Mouse (Mus musculus): ENCODE measurements around the gene Hdgfl3. TPM values are rescaled to one million over a fixed set of nuclear protein-coding genes. Genes with fewer than 3 reads are reported as not detected.
"Not testable (repeated sequence)": the region's sequence is repeated elsewhere in the genome, so short reads cannot be mapped to it uniquely, and the experiment has no call there.

The Hdgfl3 gene
- polyA plus RNA-seq, 1 experiment from 2014 or later: 40.2 TPM

DNA sequence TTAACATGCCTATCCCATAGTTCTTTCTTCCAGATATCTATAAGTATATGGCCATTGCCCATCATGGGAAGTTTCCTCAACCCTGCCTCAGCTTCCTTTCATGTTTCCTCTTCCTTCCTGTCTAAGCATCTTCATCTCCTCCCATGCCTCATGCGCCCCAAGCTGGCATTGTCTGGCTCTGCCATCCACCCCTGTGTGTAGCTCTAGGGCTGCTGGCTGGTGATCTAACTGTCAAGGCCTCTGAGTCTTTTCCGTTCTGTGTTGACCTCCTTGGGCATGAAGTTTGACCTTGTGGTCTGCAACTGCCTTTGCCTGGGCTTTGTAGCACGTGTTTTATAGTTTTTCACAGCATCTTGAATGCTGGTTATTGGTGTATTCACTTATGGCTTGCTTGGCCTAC, 89.0 kb downstream of the Hdgfl3 start:
- 84% methylated on average over 3 of the region's 3 CpGs for WGBS
- H3K27me3 ChIP-seq (ENCODE audit: control insufficient read depth, insufficient read depth, low read length): no peaks in the 10 kb centered on the region
- no peak for ATAC-seq (ENCODE audit: low FRiP score)

DNA sequence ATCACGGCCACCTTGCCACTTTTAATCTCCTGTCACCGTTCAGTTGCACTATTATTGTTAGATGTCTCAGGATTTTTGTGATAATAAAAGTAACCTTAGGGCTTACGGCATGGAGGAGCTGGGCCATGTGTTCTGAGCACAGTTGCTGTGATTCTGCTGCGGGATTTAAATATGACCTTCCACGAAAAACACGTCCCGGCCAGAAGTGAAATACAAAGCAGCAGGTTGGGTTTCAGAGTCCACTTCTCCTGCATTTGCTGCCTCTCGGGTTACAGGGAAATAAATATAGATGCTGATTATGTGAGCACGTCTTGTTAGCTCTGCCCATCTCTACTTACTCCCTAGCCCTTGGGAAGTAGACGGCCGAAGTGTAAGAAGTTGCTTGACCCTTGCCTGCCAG, 89.5 kb downstream of the Hdgfl3 start:
- 88% methylated on average over 11 of the region's 11 CpGs for WGBS

More for the DNA sequence above, 89.0 kb downstream of the Hdgfl3 start:
- Histone ChIP-seq H3K27ac (ENCODE audit: low read depth, low read length) (no peak overlapping the region), H3K9ac (ENCODE audit: low read length) (no peak overlapping the region), H3K9me3 (ENCODE audit: control insufficient read depth, low read length) (no peaks in the 10 kb centered on the region), H3K4me3 (ENCODE audit: low read depth, low read length) (no peak overlapping the region), H3K36me3 (ENCODE audit: control insufficient read depth, insufficient read depth, low read length) (no peaks in the 10 kb centered on the region), H3K4me2 (no peak overlapping the region), H3K4me1 (ENCODE audit: control insufficient read depth, insufficient read depth, low read length) (no peaks in the 10 kb centered on the region)
- no peak for DNase-seq (ENCODE audit: low spot score, missing footprints)

DNA sequence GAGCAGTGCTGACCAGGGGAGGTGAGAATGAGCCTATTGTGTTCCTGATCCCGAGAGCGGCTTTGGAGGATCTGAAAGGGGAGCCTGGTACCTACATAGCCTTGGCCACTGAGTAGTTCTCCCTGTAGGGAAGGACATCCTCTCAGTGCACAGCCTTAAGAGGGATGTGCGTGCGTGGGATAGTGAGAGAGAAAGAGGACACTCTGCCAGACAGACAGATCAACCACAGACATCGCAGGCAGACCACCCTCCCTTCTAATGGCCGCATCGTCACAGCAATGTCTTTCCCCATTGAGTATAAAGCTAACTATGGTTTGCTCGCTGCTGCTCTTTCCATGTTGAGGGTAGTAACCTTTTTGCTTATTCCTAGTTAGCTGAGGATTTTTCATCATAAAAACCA, 90.4 kb downstream of the Hdgfl3 start:
- Histone ChIP-seq H3K4me3 (ENCODE audit: low read depth, low read length) (no peak overlapping the region), H3K4me2 (no peak overlapping the region), H3K9me3 (ENCODE audit: control insufficient read depth, low read length) (no peaks in the 10 kb centered on the region), H3K27ac (ENCODE audit: low read depth, low read length) (no peak overlapping the region), H3K27me3 (ENCODE audit: control insufficient read depth, insufficient read depth, low read length) (no peaks in the 10 kb centered on the region), H3K4me1 (ENCODE audit: control insufficient read depth, insufficient read depth, low read length) (no peaks in the 10 kb centered on the region), H3K36me3 (ENCODE audit: control insufficient read depth, insufficient read depth, low read length) (no peaks in the 10 kb centered on the region), H3K9ac (ENCODE audit: low read length) (no peak overlapping the region)
- peak; percentile 28 for DNase-seq (ENCODE audit: low spot score, missing footprints)
- no peak for ATAC-seq (ENCODE audit: low FRiP score)
- 64% methylated on average over 8 of the region's 8 CpGs for WGBS

More for the DNA sequence above, 89.5 kb downstream of the Hdgfl3 start:
- H3K36me3 ChIP-seq (ENCODE audit: control insufficient read depth, insufficient read depth, low read length): no peaks in the 10 kb centered on the region
- ATAC-seq (ENCODE audit: low FRiP score): no peak
- H3K27ac ChIP-seq (ENCODE audit: low read depth, low read length): no peak overlapping the region
- no peaks in the 10 kb centered on the region for H3K4me1 ChIP-seq (ENCODE audit: control insufficient read depth, insufficient read depth, low read length)
- no peak overlapping the region for H3K4me2 ChIP-seq
- DNase-seq (ENCODE audit: low spot score, missing footprints): peak; percentile 41
- H3K27me3 ChIP-seq (ENCODE audit: control insufficient read depth, insufficient read depth, low read length): no peaks in the 10 kb centered on the region
- H3K9ac ChIP-seq (ENCODE audit: low read length): no peak overlapping the region
- H3K4me3 ChIP-seq (ENCODE audit: low read depth, low read length): no peak overlapping the region
- H3K9me3 ChIP-seq (ENCODE audit: control insufficient read depth, low read length): no peaks in the 10 kb centered on the region

DNA sequence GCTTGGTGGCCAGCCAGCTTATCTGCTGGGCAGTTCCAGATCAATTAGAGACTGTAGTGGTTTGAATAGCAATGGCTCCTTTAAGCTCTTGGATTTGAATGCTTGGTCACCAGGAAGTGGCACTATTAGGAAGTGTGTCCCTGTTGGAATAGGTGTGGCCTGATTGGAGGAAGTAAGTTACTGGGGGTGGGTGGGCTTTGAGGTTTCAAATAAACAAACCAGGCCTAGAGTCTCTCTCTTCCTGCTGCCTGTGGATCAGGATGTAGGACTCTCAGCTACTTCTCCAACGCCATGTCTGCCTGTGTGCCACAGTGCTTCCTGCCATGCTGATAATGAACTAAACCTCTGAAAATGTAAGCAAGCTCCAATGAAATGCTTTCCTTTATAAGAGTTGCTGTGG, 91.3 kb downstream of the Hdgfl3 start:
- ATAC-seq (ENCODE audit: low FRiP score) (no peak), DNase-seq (ENCODE audit: low spot score, missing footprints) (peak; percentile 14)
- no peaks in the 10 kb centered on the region for H3K27me3 ChIP-seq (ENCODE audit: control insufficient read depth, insufficient read depth, low read length)
- no peak overlapping the region for H3K4me2 ChIP-seq
- no peak overlapping the region for H3K4me3 ChIP-seq (ENCODE audit: low read depth, low read length)
- H3K36me3 ChIP-seq (ENCODE audit: control insufficient read depth, insufficient read depth, low read length): no peaks in the 10 kb centered on the region
- H3K9me3 ChIP-seq (ENCODE audit: control insufficient read depth, low read length): no peaks in the 10 kb centered on the region
- 79% methylated on average over 1 of the region's 1 CpGs for WGBS
- H3K9ac ChIP-seq (ENCODE audit: low read length): no peak overlapping the region
- H3K27ac ChIP-seq (ENCODE audit: low read depth, low read length): no peak overlapping the region
- no peaks in the 10 kb centered on the region for H3K4me1 ChIP-seq (ENCODE audit: control insufficient read depth, insufficient read depth, low read length)

DNA sequence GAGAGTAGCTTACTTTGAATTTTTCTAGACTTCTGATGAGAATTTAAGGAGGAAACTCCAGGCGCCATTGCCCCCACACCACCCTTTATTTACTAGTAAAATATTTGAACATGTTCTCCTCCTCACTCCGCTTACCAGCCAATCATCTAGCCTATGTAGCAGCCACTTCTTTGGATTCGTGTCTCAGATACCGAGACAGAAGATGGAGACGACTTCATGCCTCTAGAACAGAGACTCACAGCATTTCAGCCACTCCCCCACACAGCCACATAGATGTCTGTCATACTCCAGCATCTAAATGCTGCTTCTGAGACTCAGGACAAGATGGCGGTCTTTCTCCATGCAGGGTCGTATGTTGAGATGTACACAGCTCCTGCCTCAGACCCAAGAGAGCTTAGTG, 92.1 kb downstream of the Hdgfl3 start:
- H3K4me3 ChIP-seq (ENCODE audit: low read depth, low read length): no peak overlapping the region
- peak; percentile 61 for DNase-seq (ENCODE audit: low spot score, missing footprints)
- no peaks in the 10 kb centered on the region for H3K36me3 ChIP-seq (ENCODE audit: control insufficient read depth, insufficient read depth, low read length)
- no peak overlapping the region for H3K9ac ChIP-seq (ENCODE audit: low read length)
- H3K4me1 ChIP-seq (ENCODE audit: control insufficient read depth, insufficient read depth, low read length): no peaks in the 10 kb centered on the region
- 89% methylated on average over 7 of the region's 7 CpGs for WGBS
- H3K4me2 ChIP-seq: no peak overlapping the region
- no peak overlapping the region for H3K27ac ChIP-seq (ENCODE audit: low read depth, low read length)
- no peaks in the 10 kb centered on the region for H3K9me3 ChIP-seq (ENCODE audit: control insufficient read depth, low read length)
- H3K27me3 ChIP-seq (ENCODE audit: control insufficient read depth, insufficient read depth, low read length): no peaks in the 10 kb centered on the region
- ATAC-seq (ENCODE audit: low FRiP score): no peak

DNA sequence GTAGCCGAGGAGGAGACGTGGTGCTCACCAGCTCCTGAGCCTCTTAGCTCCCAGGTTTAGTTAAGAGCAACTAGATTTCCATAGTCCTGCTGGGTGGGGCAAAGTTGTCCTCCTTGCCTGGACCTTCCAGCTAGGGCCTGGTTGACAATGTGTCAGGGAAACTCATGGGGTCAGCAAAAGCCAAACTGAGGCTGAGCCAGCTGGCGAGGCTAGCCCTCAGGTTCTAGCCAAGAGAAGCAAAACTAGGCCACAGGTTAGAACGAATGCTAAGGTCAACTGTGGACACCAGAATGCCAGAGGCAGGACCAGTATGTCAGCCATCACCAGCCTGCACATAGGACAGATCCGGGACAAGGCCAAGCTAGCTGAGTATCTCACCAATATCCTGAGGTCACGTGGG, 92.8 kb downstream of the Hdgfl3 start:
- H3K4me3 ChIP-seq (ENCODE audit: low read depth, low read length): no peak overlapping the region
- 82% methylated on average over 6 of the region's 6 CpGs for WGBS
- H3K27me3 ChIP-seq (ENCODE audit: control insufficient read depth, insufficient read depth, low read length): no peaks in the 10 kb centered on the region
- ATAC-seq (ENCODE audit: low FRiP score) (no peak), DNase-seq (ENCODE audit: low spot score, missing footprints) (peak; percentile 39)
- H3K36me3 ChIP-seq (ENCODE audit: control insufficient read depth, insufficient read depth, low read length): no peaks in the 10 kb centered on the region
- H3K4me2 ChIP-seq: no peak overlapping the region
- no peak overlapping the region for H3K27ac ChIP-seq (ENCODE audit: low read depth, low read length)
- H3K9me3 ChIP-seq (ENCODE audit: control insufficient read depth, low read length): no peaks in the 10 kb centered on the region
- H3K4me1 ChIP-seq (ENCODE audit: control insufficient read depth, insufficient read depth, low read length): no peaks in the 10 kb centered on the region
- no peak overlapping the region for H3K9ac ChIP-seq (ENCODE audit: low read length)

DNA sequence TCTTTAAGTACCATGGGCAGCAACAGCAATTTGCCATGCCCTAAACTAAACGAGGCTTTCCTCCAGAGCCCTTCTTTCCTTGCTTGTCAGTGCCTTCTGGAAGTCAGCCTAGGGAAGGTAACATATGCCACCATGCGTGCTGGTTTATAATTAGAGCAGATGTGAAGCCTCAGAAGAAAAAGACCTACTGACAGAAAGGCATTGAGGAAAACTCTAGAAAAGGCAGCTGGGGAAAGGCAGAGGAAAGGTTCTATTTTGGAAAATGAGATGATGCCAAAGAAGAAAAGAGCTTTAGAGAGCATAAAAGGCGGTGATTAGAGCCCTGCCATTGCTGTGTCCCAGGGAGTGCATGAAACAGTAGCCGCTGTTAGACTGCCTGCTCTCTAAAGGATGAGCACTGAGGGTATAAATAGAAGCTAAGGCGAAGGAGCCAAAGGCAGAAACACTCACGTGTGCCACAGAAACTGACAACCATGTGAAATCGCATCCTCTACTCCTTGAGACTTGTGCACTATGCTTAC, 93.6 kb downstream of the Hdgfl3 start:
- Histone ChIP-seq H3K36me3 (ENCODE audit: control insufficient read depth, insufficient read depth, low read length) (no peaks in the 10 kb centered on the region), H3K27ac (ENCODE audit: low read depth, low read length) (no peak overlapping the region), H3K9ac (ENCODE audit: low read length) (no peak overlapping the region), H3K4me2 (no peak overlapping the region), H3K4me3 (ENCODE audit: low read depth, low read length) (no peak overlapping the region), H3K27me3 (ENCODE audit: control insufficient read depth, insufficient read depth, low read length) (no peaks in the 10 kb centered on the region), H3K4me1 (ENCODE audit: control insufficient read depth, insufficient read depth, low read length) (no peaks in the 10 kb centered on the region), H3K9me3 (ENCODE audit: control insufficient read depth, low read length) (no peaks in the 10 kb centered on the region)
- DNase-seq (ENCODE audit: low spot score, missing footprints): peak; percentile 73
- no peak for ATAC-seq (ENCODE audit: low FRiP score)
- WGBS: 70% methylated on average over 7 of the region's 7 CpGs

DNA sequence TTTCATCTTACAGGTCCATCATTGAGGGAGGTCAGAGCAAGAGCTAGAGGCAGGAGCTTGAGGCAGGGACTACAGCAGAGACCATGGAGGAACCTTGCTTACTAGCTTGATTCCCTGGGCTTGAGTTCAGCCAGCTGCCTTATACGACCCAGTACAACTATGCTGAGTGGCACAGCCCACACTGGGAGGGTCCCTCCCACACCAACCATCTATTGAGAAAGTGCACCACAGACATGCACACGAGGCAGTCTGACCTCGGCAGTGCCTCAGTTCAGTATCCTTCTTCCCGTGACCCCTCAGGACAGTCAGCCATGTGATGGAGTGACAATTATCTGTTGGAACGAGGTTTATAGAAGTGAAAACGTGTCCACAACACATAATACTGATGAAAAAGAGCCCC, 94.5 kb downstream of the Hdgfl3 start:
- WGBS: 67% methylated on average over 6 of the region's 6 CpGs
- no peak for DNase-seq (ENCODE audit: low spot score, missing footprints)
- Histone ChIP-seq H3K27me3 (ENCODE audit: control insufficient read depth, insufficient read depth, low read length) (no peaks in the 10 kb centered on the region), H3K36me3 (ENCODE audit: control insufficient read depth, insufficient read depth, low read length) (no peaks in the 10 kb centered on the region), H3K4me2 (no peak overlapping the region), H3K4me1 (ENCODE audit: control insufficient read depth, insufficient read depth, low read length) (no peaks in the 10 kb centered on the region), H3K4me3 (ENCODE audit: low read depth, low read length) (no peak overlapping the region), H3K9ac (ENCODE audit: low read length) (no peak overlapping the region), H3K27ac (ENCODE audit: low read depth, low read length) (no peak overlapping the region), H3K9me3 (ENCODE audit: control insufficient read depth, low read length) (no peaks in the 10 kb centered on the region)
- ATAC-seq (ENCODE audit: low FRiP score): no peak

DNA sequence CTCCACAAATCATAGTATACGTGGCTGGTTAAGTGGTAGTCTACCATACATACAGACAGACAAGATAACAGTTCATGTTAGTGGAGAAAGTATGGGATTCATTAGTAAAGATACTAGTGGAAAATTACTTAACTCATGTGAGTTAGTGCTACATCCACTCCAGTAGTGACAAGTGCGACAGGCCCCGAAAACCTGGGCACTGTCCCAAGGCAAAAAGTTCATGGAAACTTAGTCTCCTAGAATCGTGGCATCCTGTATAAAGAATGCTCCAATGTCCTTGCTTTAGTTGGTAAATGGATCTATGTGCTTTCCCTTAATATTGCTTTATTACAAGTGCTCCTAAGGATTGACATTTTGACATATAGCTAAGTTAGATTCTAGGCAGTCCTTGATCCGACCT, 96.5 kb downstream of the Hdgfl3 start:
- not testable (repeated sequence) for H3K4me1 ChIP-seq (ENCODE audit: control insufficient read depth, insufficient read depth, low read length); H3K27me3 ChIP-seq (ENCODE audit: control insufficient read depth, insufficient read depth, low read length); H3K27ac ChIP-seq (ENCODE audit: low read depth, low read length); DNase-seq (ENCODE audit: low spot score, missing footprints); H3K4me3 ChIP-seq (ENCODE audit: low read depth, low read length); H3K9me3 ChIP-seq (ENCODE audit: control insufficient read depth, low read length); H3K36me3 ChIP-seq (ENCODE audit: control insufficient read depth, insufficient read depth, low read length); ATAC-seq (ENCODE audit: low FRiP score); H3K9ac ChIP-seq (ENCODE audit: low read length); H3K4me2 ChIP-seq
- WGBS: 85% methylated on average over 5 of the region's 5 CpGs

DNA sequence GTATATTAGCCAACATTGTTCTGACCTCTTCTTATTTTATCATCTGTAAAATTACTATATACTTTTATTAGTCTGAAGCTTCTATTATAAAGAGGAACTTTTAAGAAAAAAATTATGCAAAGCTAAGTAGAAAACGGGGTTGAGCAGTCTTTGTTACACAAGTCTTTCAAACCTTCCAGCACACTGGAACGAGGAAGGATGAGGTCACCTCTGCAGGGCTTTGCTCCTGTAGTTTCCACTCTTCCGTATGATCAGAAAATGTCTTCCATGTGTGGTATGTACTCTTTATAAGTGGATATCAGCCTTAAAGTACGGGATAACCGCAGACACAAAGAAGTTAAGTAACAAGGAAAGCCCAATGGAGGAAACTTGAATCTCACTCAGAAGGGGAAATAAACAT, 98.8 kb downstream of the Hdgfl3 start:
- Histone ChIP-seq H3K36me3 (ENCODE audit: control insufficient read depth, insufficient read depth, low read length) (no peaks in the 10 kb centered on the region), H3K9me3 (ENCODE audit: control insufficient read depth, low read length) (no peaks in the 10 kb centered on the region), H3K9ac (ENCODE audit: low read length) (no peak overlapping the region), H3K27me3 (ENCODE audit: control insufficient read depth, insufficient read depth, low read length) (no peaks in the 10 kb centered on the region), H3K4me3 (ENCODE audit: low read depth, low read length) (no peak overlapping the region), H3K27ac (ENCODE audit: low read depth, low read length) (no peak overlapping the region), H3K4me1 (ENCODE audit: control insufficient read depth, insufficient read depth, low read length) (no peaks in the 10 kb centered on the region), H3K4me2 (no peak overlapping the region)
- ATAC-seq (ENCODE audit: low FRiP score) (no peak), DNase-seq (ENCODE audit: low spot score, missing footprints) (no peak)
- 87% methylated on average over 5 of the region's 5 CpGs for WGBS

Data from midbrain, embryonic 11.5 days (tissue).